Mouse (Mus musculus): Measurements from ENCODE around the gene Hic2.

Hic2 gene

GRCm38 (mm10) chr16:17234499-17234895 lies 1.1 kb downstream of the Hic2 start:
- peak in 1 of 2 experiments; percentile 18 for DNase-seq

GRCm38 (mm10) chr16:17234916-17235665 lies 1.7 kb downstream of the Hic2 start:
- peak; percentile 62 to 65 for DNase-seq

- no peak for DNase-seq
Observed at GRCm38 (mm10) chr16:17237634-17238033, 4.3 kb downstream of the Hic2 start.

GRCm38 (mm10) chr16:17239409-17239808 lies 6.0 kb downstream of the Hic2 start:
- no peak for DNase-seq

- DNase-seq = no peak
Observed at GRCm38 (mm10) chr16:17243731-17244130, 10.4 kb downstream of the Hic2 start.

- DNase-seq = no peak
Observed at GRCm38 (mm10) chr16:17244996-17245395, 11.6 kb downstream of the Hic2 start.

GRCm38 (mm10) chr16:17247727-17248126 lies 14.4 kb downstream of the Hic2 start:
- DNase-seq = peak; percentile 86 to 89

- DNase-seq = no peak
Observed at GRCm38 (mm10) chr16:17249135-17249534, 15.8 kb downstream of the Hic2 start.

GRCm38 (mm10) chr16:17251539-17251938 lies 18.2 kb downstream of the Hic2 start:
- peak; percentile 86 for DNase-seq

- DNase-seq = no peak
Observed at GRCm38 (mm10) chr16:17252086-17252726, 18.8 kb downstream of the Hic2 start.

- DNase-seq = no peak
Observed at GRCm38 (mm10) chr16:17252841-17253240, 19.5 kb downstream of the Hic2 start.

GRCm38 (mm10) chr16:17254005-17254597 lies 20.7 kb downstream of the Hic2 start:
- no peak for DNase-seq

- DNase-seq = no peak
Observed at GRCm38 (mm10) chr16:17255270-17255669, 21.9 kb downstream of the Hic2 start.

- no peak for DNase-seq
Observed at GRCm38 (mm10) chr16:17257359-17257821, 24.0 kb downstream of the Hic2 start.

GRCm38 (mm10) chr16:17258917-17259316 lies 25.5 kb downstream of the Hic2 start:
- DNase-seq = no peak

GRCm38 (mm10) chr16:17261341-17261740 lies 28.0 kb downstream of the Hic2 start:
- DNase-seq = no peak

- DNase-seq = no peak
Observed at GRCm38 (mm10) chr16:17266113-17266512, 32.7 kb downstream of the Hic2 start.

- DNase-seq = no peak
Observed at GRCm38 (mm10) chr16:17267937-17268336, 34.6 kb downstream of the Hic2 start.

- DNase-seq = no peak
Observed at GRCm38 (mm10) chr16:17269872-17270271, 36.5 kb downstream of the Hic2 start.

GRCm38 (mm10) chr16:17271124-17271523 lies 37.8 kb downstream of the Hic2 start:
- DNase-seq = peak; percentile 37 to 56

- no peak for DNase-seq
Observed at GRCm38 (mm10) chr16:17271856-17272255, 38.5 kb downstream of the Hic2 start.

- no peak for DNase-seq
Observed at GRCm38 (mm10) chr16:17275721-17276120, 42.3 kb downstream of the Hic2 start, which contains the start of gene Tmem191c. TSS of gene Tmem191c (plus strand) at chr16:17276077.

All from lung, adult 18-20 months (tissue).